Mouse (Mus musculus): Measurements from ENCODE around the gene Galc. TPM values are rescaled to one million over a fixed set of nuclear protein-coding genes. Genes with fewer than 3 reads are reported as not detected.

The Galc gene
- polyA plus RNA-seq, 1 experiment from 2014 or later: 13.8 TPM

DNA sequence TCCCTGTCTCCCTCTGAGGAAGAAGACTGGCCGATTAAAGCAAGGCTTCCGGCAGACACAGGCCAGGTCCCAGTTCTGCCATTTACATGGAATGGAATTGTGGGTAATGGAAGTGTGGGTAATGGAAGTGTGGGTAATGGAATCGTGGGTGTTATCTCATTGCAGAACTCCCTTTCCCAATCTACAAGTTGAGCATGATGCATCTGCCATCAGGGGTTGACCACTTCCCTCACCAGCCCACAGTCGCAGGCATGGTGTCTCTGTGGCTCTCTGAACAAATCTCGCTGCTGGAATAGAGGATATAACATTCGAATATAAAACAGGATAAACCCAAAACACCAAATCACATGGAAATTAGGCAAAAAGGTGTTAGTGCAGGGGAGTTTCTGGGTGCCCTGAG lies 48.8 kb downstream of the Galc start:
- Histone ChIP-seq H3K9me3 (ENCODE audit: control insufficient read depth, low read length) (no peaks in the 10 kb centered on the region), H3K9ac (no peak overlapping the region), H3K4me2 (replicated peaks) (no peak overlapping the region), H3K27me3 (ENCODE audit: control insufficient read depth, insufficient read depth, low read length) (no peaks in the 10 kb centered on the region), H3K36me3 (replicated peaks; ENCODE audit: control insufficient read depth, insufficient read depth) (peaks cover 9% of the 10 kb centered on the region), H3K4me1 (replicated peaks; ENCODE audit: control insufficient read depth, insufficient read depth, low read length) (no peaks in the 10 kb centered on the region), H3K27ac (no peak overlapping the region), H3K4me3 (replicated peaks; ENCODE audit: low read length) (no peak overlapping the region)
- no peak for DNase-seq (ENCODE audit: low spot score)
- no peak for ATAC-seq (ENCODE audit: low FRiP score)
- 93% methylated on average over 6 of the region's 6 CpGs for WGBS

GRCm38 (mm10) chr12:98208104-98208503 lies 51.2 kb downstream of the Galc start:
- no peak for ATAC-seq (ENCODE audit: low FRiP score)
- WGBS: 90% methylated on average over 10 of the region's 10 CpGs
- DNase-seq (ENCODE audit: low spot score): no peak
- H3K36me3 ChIP-seq (replicated peaks; ENCODE audit: control insufficient read depth, insufficient read depth): peaks cover 9% of the 10 kb centered on the region; the same call in 1 of the 2 replicates
- no peak overlapping the region for H3K9ac ChIP-seq
- H3K9me3 ChIP-seq (ENCODE audit: control insufficient read depth, low read length): no peaks in the 10 kb centered on the region
- H3K4me2 ChIP-seq (replicated peaks): no peak overlapping the region
- no peaks in the 10 kb centered on the region for H3K4me1 ChIP-seq (replicated peaks; ENCODE audit: control insufficient read depth, insufficient read depth, low read length)
- H3K4me3 ChIP-seq (replicated peaks; ENCODE audit: low read length): no peak overlapping the region
- H3K27me3 ChIP-seq (ENCODE audit: control insufficient read depth, insufficient read depth, low read length): no peaks in the 10 kb centered on the region
- no peak overlapping the region for H3K27ac ChIP-seq

DNA sequence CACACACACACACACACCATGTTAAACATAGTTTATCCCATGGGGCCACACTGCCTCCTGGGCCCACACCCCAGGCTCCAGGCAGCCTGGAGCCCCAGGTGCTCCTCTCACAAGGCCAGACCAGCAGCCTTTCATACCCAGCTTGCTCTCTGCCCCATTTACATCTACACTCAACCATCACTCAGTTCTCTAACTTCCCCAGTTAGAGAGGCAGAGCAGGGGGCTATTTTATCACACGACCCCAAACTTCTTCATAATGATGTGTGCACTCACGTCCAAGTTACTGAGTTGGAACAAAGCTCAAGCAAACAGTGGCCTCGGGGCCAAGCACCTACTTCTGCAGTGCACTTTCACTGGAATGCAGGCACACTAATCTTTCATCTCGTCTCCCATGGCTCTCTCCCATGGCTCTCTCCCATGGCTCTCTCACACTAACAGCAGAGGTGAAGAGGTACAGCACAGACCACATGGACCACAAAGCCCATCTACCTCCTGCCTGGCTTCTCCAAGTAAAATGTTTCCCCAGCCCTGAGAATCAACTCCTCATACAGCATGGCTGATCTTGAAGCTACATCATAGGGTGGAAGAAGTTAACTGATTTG lies 53.7 kb downstream of the Galc start:
- Histone ChIP-seq H3K4me1 (replicated peaks; ENCODE audit: control insufficient read depth, insufficient read depth, low read length) (no peaks in the 10 kb centered on the region), H3K9me3 (ENCODE audit: control insufficient read depth, low read length) (no peaks in the 10 kb centered on the region), H3K27me3 (ENCODE audit: control insufficient read depth, insufficient read depth, low read length) (no peaks in the 10 kb centered on the region), H3K4me3 (replicated peaks; ENCODE audit: low read length) (no peak overlapping the region), H3K27ac (no peak overlapping the region), H3K4me2 (replicated peaks) (no peak overlapping the region), H3K36me3 (replicated peaks; ENCODE audit: control insufficient read depth, insufficient read depth) (peaks cover 6% of the 10 kb centered on the region; the same call in 1 of the 2 replicates), H3K9ac (no peak overlapping the region)
- ATAC-seq (ENCODE audit: low FRiP score): no peak
- DNase-seq (ENCODE audit: low spot score): no peak
- WGBS: 82% methylated on average over 4 of the region's 4 CpGs

GRCm38 (mm10) chr12:98197401-98197800 lies 61.9 kb downstream of the Galc start:
- Histone ChIP-seq H3K27me3 (ENCODE audit: control insufficient read depth, insufficient read depth, low read length) (no peaks in the 10 kb centered on the region), H3K4me2 (replicated peaks) (no peak overlapping the region), H3K9ac (no peak overlapping the region), H3K9me3 (ENCODE audit: control insufficient read depth, low read length) (no peaks in the 10 kb centered on the region), H3K27ac (no peak overlapping the region), H3K4me1 (replicated peaks; ENCODE audit: control insufficient read depth, insufficient read depth, low read length) (no peaks in the 10 kb centered on the region), H3K4me3 (replicated peaks; ENCODE audit: low read length) (no peak overlapping the region), H3K36me3 (replicated peaks; ENCODE audit: control insufficient read depth, insufficient read depth) (no peaks in the 10 kb centered on the region)
- 65% methylated on average over 1 of the region's 1 CpGs for WGBS
- DNase-seq (ENCODE audit: low spot score) (no peak), ATAC-seq (ENCODE audit: low FRiP score) (no peak)

DNA sequence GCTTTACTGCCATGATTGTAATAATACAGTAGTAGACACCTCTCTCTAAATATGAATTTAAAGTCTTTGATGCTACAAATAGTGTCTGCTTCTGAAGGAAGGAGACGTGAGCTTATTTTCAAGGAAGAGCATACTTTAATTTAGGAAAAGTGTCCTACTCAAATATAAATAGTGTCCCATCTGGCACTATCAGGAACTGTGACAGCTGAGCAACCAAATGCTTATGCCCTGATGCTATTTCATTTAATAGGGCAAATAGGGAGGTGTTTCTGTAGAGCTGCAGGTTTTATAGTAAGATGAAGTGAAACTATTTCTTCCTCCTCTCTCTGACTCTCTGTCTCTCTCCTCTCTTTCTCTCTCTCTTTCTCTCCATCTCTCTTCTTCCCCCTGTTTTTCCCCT lies 69.1 kb downstream of the Galc start:
- Histone ChIP-seq H3K4me1 (replicated peaks; ENCODE audit: control insufficient read depth, insufficient read depth, low read length) (no peaks in the 10 kb centered on the region), H3K9me3 (ENCODE audit: control insufficient read depth, low read length) (no peaks in the 10 kb centered on the region), H3K4me2 (replicated peaks) (no peak overlapping the region), H3K9ac (no peak overlapping the region), H3K36me3 (replicated peaks; ENCODE audit: control insufficient read depth, insufficient read depth) (no peaks in the 10 kb centered on the region), H3K27me3 (ENCODE audit: control insufficient read depth, insufficient read depth, low read length) (no peaks in the 10 kb centered on the region), H3K4me3 (replicated peaks; ENCODE audit: low read length) (no peak overlapping the region), H3K27ac (no peak overlapping the region)
- no peak for DNase-seq (ENCODE audit: low spot score)
- whole genome bisulfite sequencing: 82% methylated on average over 1 of the region's 1 CpGs
- ATAC-seq (ENCODE audit: low FRiP score): no peak

GRCm38 (mm10) chr12:98189096-98189495 lies 70.2 kb downstream of the Galc start:
- Histone ChIP-seq H3K9ac (no peak overlapping the region), H3K27me3 (ENCODE audit: control insufficient read depth, insufficient read depth, low read length) (no peaks in the 10 kb centered on the region), H3K36me3 (replicated peaks; ENCODE audit: control insufficient read depth, insufficient read depth) (no peaks in the 10 kb centered on the region), H3K4me3 (replicated peaks; ENCODE audit: low read length) (no peak overlapping the region), H3K4me1 (replicated peaks; ENCODE audit: control insufficient read depth, insufficient read depth, low read length) (no peaks in the 10 kb centered on the region), H3K27ac (no peak overlapping the region), H3K4me2 (replicated peaks) (no peak overlapping the region), H3K9me3 (ENCODE audit: control insufficient read depth, low read length) (no peaks in the 10 kb centered on the region)
- no peak for ATAC-seq (ENCODE audit: low FRiP score)
- DNase-seq (ENCODE audit: low spot score): no peak
- WGBS: 80% methylated on average over 9 of the region's 9 CpGs

GRCm38 (mm10) chr12:98187186-98187899 lies 71.9 kb downstream of the Galc start:
- H3K4me2 ChIP-seq (replicated peaks): no peak overlapping the region
- H3K4me1 ChIP-seq (replicated peaks; ENCODE audit: control insufficient read depth, insufficient read depth, low read length): no peaks in the 10 kb centered on the region
- 72% methylated on average over 8 of the region's 8 CpGs for WGBS
- H3K27me3 ChIP-seq (ENCODE audit: control insufficient read depth, insufficient read depth, low read length): 0 out of 2 replicates have a peak, but pooled peaks cover 3% of the 10 kb centered on the region
- no peaks in the 10 kb centered on the region for H3K9me3 ChIP-seq (ENCODE audit: control insufficient read depth, low read length)
- no peak overlapping the region for H3K9ac ChIP-seq
- H3K27ac ChIP-seq: no peak overlapping the region
- no peak for DNase-seq (ENCODE audit: low spot score)
- no peak overlapping the region for H3K4me3 ChIP-seq (replicated peaks; ENCODE audit: low read length)
- no peak for ATAC-seq (ENCODE audit: low FRiP score)
- H3K36me3 ChIP-seq (replicated peaks; ENCODE audit: control insufficient read depth, insufficient read depth): no peaks in the 10 kb centered on the region

GRCm38 (mm10) chr12:98181729-98182128 lies 77.5 kb downstream of the Galc start:
- DNase-seq (ENCODE audit: low spot score): peak; percentile 91
- Histone ChIP-seq H3K9me3 (ENCODE audit: control insufficient read depth, low read length) (no peaks in the 10 kb centered on the region), H3K4me3 (replicated peaks; ENCODE audit: low read length) (no peak overlapping the region), H3K4me1 (replicated peaks; ENCODE audit: control insufficient read depth, insufficient read depth, low read length) (0 out of 2 replicates have a peak, but pooled peaks cover 5% of the 10 kb centered on the region), H3K27ac (0 out of 2 replicates have a peak overlapping the region, but pooled peaks have one; percentile 50), H3K27me3 (ENCODE audit: control insufficient read depth, insufficient read depth, low read length) (0 out of 2 replicates have a peak, but pooled peaks cover 3% of the 10 kb centered on the region), H3K9ac (peak overlapping the region; percentile 39; the same call in 1 of the 2 replicates), H3K4me2 (replicated peaks) (peak overlapping the region; percentile 36), H3K36me3 (replicated peaks; ENCODE audit: control insufficient read depth, insufficient read depth) (no peaks in the 10 kb centered on the region)
- 12% methylated on average over 9 of the region's 9 CpGs for WGBS
- peak; percentile 40; the same call in 1 of the 2 replicates for ATAC-seq (ENCODE audit: low FRiP score)

DNA sequence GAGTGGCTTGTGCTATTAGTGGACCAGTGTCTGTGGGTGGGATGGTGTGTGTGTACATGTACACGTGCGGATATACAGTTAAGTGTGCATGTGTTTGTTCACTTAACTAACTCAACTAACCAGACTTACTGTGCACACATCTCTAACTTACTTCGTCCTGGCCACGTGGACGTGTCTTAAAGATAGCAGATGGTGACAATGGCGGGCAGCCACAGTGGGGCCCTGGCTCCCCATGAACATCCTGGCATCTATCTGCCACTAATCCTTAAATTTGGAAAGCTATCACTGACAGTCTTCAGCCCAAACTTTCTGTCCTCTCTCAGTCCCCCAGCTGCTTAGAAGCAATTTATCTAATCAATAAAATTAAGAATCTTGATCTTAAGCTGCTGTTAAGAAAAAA lies 78.5 kb downstream of the Galc start:
- Histone ChIP-seq H3K9ac (no peak overlapping the region), H3K36me3 (replicated peaks; ENCODE audit: control insufficient read depth, insufficient read depth) (no peaks in the 10 kb centered on the region), H3K4me3 (replicated peaks; ENCODE audit: low read length) (no peak overlapping the region), H3K27ac (no peak overlapping the region), H3K4me1 (replicated peaks; ENCODE audit: control insufficient read depth, insufficient read depth, low read length) (0 out of 2 replicates have a peak, but pooled peaks cover 5% of the 10 kb centered on the region), H3K4me2 (replicated peaks) (no peak overlapping the region), H3K27me3 (ENCODE audit: control insufficient read depth, insufficient read depth, low read length) (0 out of 2 replicates have a peak, but pooled peaks cover 3% of the 10 kb centered on the region), H3K9me3 (ENCODE audit: control insufficient read depth, low read length) (no peaks in the 10 kb centered on the region)
- ATAC-seq (ENCODE audit: low FRiP score): no peak
- 86% methylated on average over 6 of the region's 6 CpGs for WGBS
- DNase-seq (ENCODE audit: low spot score): no peak

Data from hindbrain, embryonic 14.5 days (tissue).